Mouse (Mus musculus): Measurements from ENCODE around the gene Hand1. TPM values are rescaled to one million over a fixed set of nuclear protein-coding genes. Genes with fewer than 3 reads are reported as not detected.

Gene Hand1
- polyA plus RNA-seq (2016; fragmentation: Nextera tagmentation; extraction: Ambion mirVana): 21.3 and 50.0 TPM in 2 replicates

- under 1% methylated on average over 23 of the region's 23 CpGs for WGBS
- Histone ChIP-seq H3K27ac (replicated peaks) (peak within 1 kb of the TSS; percentile 21; the same call in 1 of the 2 replicates), H3K27me3 (replicated peaks; ENCODE audit: low read depth, poor library complexity, severe bottlenecking) (peaks cover 100% of the 10 kb centered on the region), H3K4me3 (peak within 1 kb of the TSS; percentile 54), H3K9me3 (no peaks in the 10 kb centered on the region), H3K4me1 (peaks cover 51% of the 10 kb centered on the region), H3K36me3 (replicated peaks) (no peaks in the 10 kb centered on the region)
- peak; percentile 59 for DNase-seq (ENCODE audit: low spot score)
These were observed at the start of gene Hand1 for GRCm38 (mm10) chr11:57832552-57833201. Hand1 (minus strand) TSS chr11:57832818.

- Histone ChIP-seq H3K9me3 (no peaks in the 10 kb centered on the region), H3K36me3 (replicated peaks) (no peaks in the 10 kb centered on the region), H3K27me3 (replicated peaks; ENCODE audit: low read depth, poor library complexity, severe bottlenecking) (0 out of 2 replicates have a peak, but pooled peaks cover 4% of the 10 kb centered on the region), H3K27ac (replicated peaks) (no peak overlapping the region), H3K4me3 (no peak overlapping the region), H3K4me1 (peaks cover 8% of the 10 kb centered on the region)
- WGBS: 85% methylated on average over 2 of the region's 2 CpGs
- DNase-seq (ENCODE audit: low spot score): no peak
These were observed 43.5 kb upstream of the Hand1 start for GRCm38 (mm10) chr11:57876157-57876556.

- 61% methylated on average over 3 of the region's 3 CpGs for WGBS
- Histone ChIP-seq H3K36me3 (replicated peaks) (no peaks in the 10 kb centered on the region), H3K4me1 (peaks cover 18% of the 10 kb centered on the region), H3K4me3 (no peak overlapping the region), H3K27me3 (replicated peaks; ENCODE audit: low read depth, poor library complexity, severe bottlenecking) (0 out of 2 replicates have a peak, but pooled peaks cover 4% of the 10 kb centered on the region), H3K9me3 (no peaks in the 10 kb centered on the region), H3K27ac (replicated peaks) (no peak overlapping the region)
- DNase-seq (ENCODE audit: low spot score): no peak
These were observed 40.4 kb upstream of the Hand1 start for GRCm38 (mm10) chr11:57873014-57873413.

GRCm38 (mm10) chr11:57868753-57869460, 36.3 kb upstream of the Hand1 start:
- Histone ChIP-seq H3K4me1 (peaks cover 35% of the 10 kb centered on the region), H3K4me3 (no peak overlapping the region), H3K27me3 (replicated peaks; ENCODE audit: low read depth, poor library complexity, severe bottlenecking) (peaks cover 32% of the 10 kb centered on the region), H3K9me3 (no peaks in the 10 kb centered on the region), H3K36me3 (replicated peaks) (no peaks in the 10 kb centered on the region), H3K27ac (replicated peaks) (no peak overlapping the region)
- DNase-seq (ENCODE audit: low spot score): no peak
- WGBS: 58% methylated on average over 9 of the region's 9 CpGs

GRCm38 (mm10) chr11:57866466-57866865, 33.8 kb upstream of the Hand1 start:
- H3K27ac ChIP-seq (replicated peaks): peak overlapping the region; percentile 15; the same call in 1 of the 2 replicates
- DNase-seq (ENCODE audit: low spot score): peak; percentile 19

GRCm38 (mm10) chr11:57864577-57864976, 32.0 kb upstream of the Hand1 start:
- Histone ChIP-seq H3K4me1 (peaks cover 25% of the 10 kb centered on the region), H3K4me3 (no peak overlapping the region), H3K36me3 (replicated peaks) (no peaks in the 10 kb centered on the region), H3K9me3 (no peaks in the 10 kb centered on the region), H3K27me3 (replicated peaks; ENCODE audit: low read depth, poor library complexity, severe bottlenecking) (peaks cover 32% of the 10 kb centered on the region), H3K27ac (replicated peaks) (no peak overlapping the region; the same call in 1 of the 2 replicates)
- no peak for DNase-seq (ENCODE audit: low spot score)
- 41% methylated on average over 8 of the region's 8 CpGs for WGBS

More at GRCm38 (mm10) chr11:57866466-57866865, 33.8 kb upstream of the Hand1 start:
- H3K4me3 ChIP-seq: no peak overlapping the region
- H3K9me3 ChIP-seq: no peaks in the 10 kb centered on the region
- peaks cover 32% of the 10 kb centered on the region for H3K27me3 ChIP-seq (replicated peaks; ENCODE audit: low read depth, poor library complexity, severe bottlenecking)
- WGBS: 37% methylated on average over 7 of the region's 7 CpGs
- H3K4me1 ChIP-seq: peaks cover 26% of the 10 kb centered on the region
- H3K36me3 ChIP-seq (replicated peaks): no peaks in the 10 kb centered on the region

- no peaks in the 10 kb centered on the region for H3K36me3 ChIP-seq (replicated peaks)
- H3K4me1 ChIP-seq: peaks cover 25% of the 10 kb centered on the region
- WGBS: 93% methylated on average over 7 of the region's 7 CpGs
- no peak overlapping the region for H3K4me3 ChIP-seq
- H3K9me3 ChIP-seq: no peaks in the 10 kb centered on the region
- H3K27ac ChIP-seq (replicated peaks): no peak overlapping the region
- H3K27me3 ChIP-seq (replicated peaks; ENCODE audit: low read depth, poor library complexity, severe bottlenecking): peaks cover 31% of the 10 kb centered on the region
- no peak for DNase-seq (ENCODE audit: low spot score)
These were observed 29.5 kb upstream of the Hand1 start for GRCm38 (mm10) chr11:57862088-57862487.

GRCm38 (mm10) chr11:57857709-57858108, 25.1 kb upstream of the Hand1 start:
- Histone ChIP-seq H3K36me3 (replicated peaks) (no peaks in the 10 kb centered on the region), H3K27ac (replicated peaks) (no peak overlapping the region), H3K27me3 (replicated peaks; ENCODE audit: low read depth, poor library complexity, severe bottlenecking) (0 out of 2 replicates have a peak, but pooled peaks cover 5% of the 10 kb centered on the region), H3K4me1 (peaks cover 16% of the 10 kb centered on the region), H3K9me3 (no peaks in the 10 kb centered on the region), H3K4me3 (no peak overlapping the region)
- WGBS: 39% methylated on average over 4 of the region's 4 CpGs
- DNase-seq (ENCODE audit: low spot score): no peak

- Histone ChIP-seq H3K27ac (replicated peaks) (no peak overlapping the region), H3K4me3 (no peak overlapping the region), H3K4me1 (peaks cover 21% of the 10 kb centered on the region), H3K27me3 (replicated peaks; ENCODE audit: low read depth, poor library complexity, severe bottlenecking) (peaks cover 30% of the 10 kb centered on the region), H3K9me3 (no peaks in the 10 kb centered on the region), H3K36me3 (replicated peaks) (no peaks in the 10 kb centered on the region)
- WGBS: 54% methylated on average over 6 of the region's 6 CpGs
- DNase-seq (ENCODE audit: low spot score): no peak
These were observed 21.0 kb upstream of the Hand1 start for GRCm38 (mm10) chr11:57853571-57853970.

- no peaks in the 10 kb centered on the region for H3K36me3 ChIP-seq (replicated peaks)
- H3K4me3 ChIP-seq: no peak overlapping the region
- H3K4me1 ChIP-seq: peaks cover 11% of the 10 kb centered on the region
- no peak overlapping the region for H3K27ac ChIP-seq (replicated peaks)
- H3K9me3 ChIP-seq: no peaks in the 10 kb centered on the region
- peaks cover 41% of the 10 kb centered on the region for H3K27me3 ChIP-seq (replicated peaks; ENCODE audit: low read depth, poor library complexity, severe bottlenecking)
- no peak for DNase-seq (ENCODE audit: low spot score)
- 50% methylated on average over 3 of the region's 3 CpGs for WGBS
These were observed 18.3 kb upstream of the Hand1 start for GRCm38 (mm10) chr11:57850931-57851330.

- H3K4me1 ChIP-seq: peaks cover 11% of the 10 kb centered on the region
- H3K4me3 ChIP-seq: no peak overlapping the region
- H3K9me3 ChIP-seq: no peaks in the 10 kb centered on the region
- no peaks in the 10 kb centered on the region for H3K36me3 ChIP-seq (replicated peaks)
- no peak overlapping the region for H3K27ac ChIP-seq (replicated peaks)
- 56% methylated on average over 7 of the region's 7 CpGs for WGBS
- H3K27me3 ChIP-seq (replicated peaks; ENCODE audit: low read depth, poor library complexity, severe bottlenecking): peaks cover 46% of the 10 kb centered on the region
- no peak for DNase-seq (ENCODE audit: low spot score)
These were observed 17.7 kb upstream of the Hand1 start for GRCm38 (mm10) chr11:57850298-57850697.

GRCm38 (mm10) chr11:57847396-57847795, 14.8 kb upstream of the Hand1 start:
- Histone ChIP-seq H3K36me3 (replicated peaks) (no peaks in the 10 kb centered on the region), H3K27ac (replicated peaks) (no peak overlapping the region), H3K4me3 (no peak overlapping the region), H3K4me1 (peaks cover 5% of the 10 kb centered on the region; the same call in 1 of the 2 replicates), H3K27me3 (replicated peaks; ENCODE audit: low read depth, poor library complexity, severe bottlenecking) (peaks cover 55% of the 10 kb centered on the region), H3K9me3 (no peaks in the 10 kb centered on the region)
- WGBS: 69% methylated on average over 7 of the region's 7 CpGs
- DNase-seq (ENCODE audit: low spot score): no peak
